Mouse (Mus musculus): ENCODE measurements around the gene Hebp1. TPM values are rescaled to one million over a fixed set of nuclear protein-coding genes. Genes with fewer than 3 reads are reported as not detected.

The Hebp1 gene
- polyA plus RNA-seq, 1 experiment from 2014 or later: 5.5 TPM

DNA sequence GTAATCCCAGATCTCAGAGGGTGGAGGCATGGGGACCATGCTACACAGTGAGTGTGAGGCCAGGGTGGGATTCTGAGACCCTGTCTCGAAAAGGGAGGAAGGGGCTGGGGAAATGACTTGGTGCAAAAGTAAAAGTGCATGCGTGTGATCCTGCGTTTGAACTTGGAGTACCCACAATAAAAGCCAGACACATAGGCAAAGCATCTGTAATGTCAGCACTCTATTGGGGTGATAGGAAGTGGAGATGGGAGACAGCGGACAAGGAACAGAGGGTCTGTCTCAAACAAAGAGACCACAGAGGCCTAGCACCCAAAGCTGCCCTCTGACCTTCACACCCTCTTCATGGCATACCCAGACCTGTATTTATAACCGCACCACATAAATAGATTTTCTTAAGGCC, 51.8 kb downstream of the Hebp1 start:
- no peak overlapping the region for H3K27ac ChIP-seq (ENCODE audit: low read length)
- H3K27me3 ChIP-seq (ENCODE audit: control insufficient read depth, insufficient read depth, low read depth, low read length): no peaks in the 10 kb centered on the region
- no peak for ATAC-seq
- WGBS: 91% methylated on average over 5 of the region's 5 CpGs
- H3K36me3 ChIP-seq (ENCODE audit: control insufficient read depth, insufficient read depth, low read length): no peaks in the 10 kb centered on the region
- H3K4me3 ChIP-seq (ENCODE audit: low read depth, low read length): no peak overlapping the region
- no peak overlapping the region for H3K4me2 ChIP-seq (ENCODE audit: low read length)
- H3K9me3 ChIP-seq (replicated peaks; ENCODE audit: control insufficient read depth, low read length, poor library complexity, severe bottlenecking): no peaks in the 10 kb centered on the region
- H3K9ac ChIP-seq (ENCODE audit: low read depth, low read length): no peak overlapping the region
- H3K4me1 ChIP-seq (ENCODE audit: control insufficient read depth, insufficient read depth, low read length): peaks cover 7% of the 10 kb centered on the region

- no peaks in the 10 kb centered on the region for H3K36me3 ChIP-seq (ENCODE audit: control insufficient read depth, insufficient read depth, low read length)
- H3K4me2 ChIP-seq (ENCODE audit: low read length): no peak overlapping the region
- peak; percentile 49 for ATAC-seq
- no peak overlapping the region for H3K9ac ChIP-seq (ENCODE audit: low read depth, low read length)
- 3% methylated on average over 3 of the region's 3 CpGs for WGBS
- H3K4me1 ChIP-seq (ENCODE audit: control insufficient read depth, insufficient read depth, low read length): peaks cover 7% of the 10 kb centered on the region
- no peaks in the 10 kb centered on the region for H3K9me3 ChIP-seq (replicated peaks; ENCODE audit: control insufficient read depth, low read length, poor library complexity, severe bottlenecking)
- H3K4me3 ChIP-seq (ENCODE audit: low read depth, low read length): no peak overlapping the region
- no peaks in the 10 kb centered on the region for H3K27me3 ChIP-seq (ENCODE audit: control insufficient read depth, insufficient read depth, low read depth, low read length)
- no peak overlapping the region for H3K27ac ChIP-seq (ENCODE audit: low read length)
These were observed 53.3 kb downstream of the Hebp1 start for GRCm38 (mm10) chr6:135144516-135144915.

DNA sequence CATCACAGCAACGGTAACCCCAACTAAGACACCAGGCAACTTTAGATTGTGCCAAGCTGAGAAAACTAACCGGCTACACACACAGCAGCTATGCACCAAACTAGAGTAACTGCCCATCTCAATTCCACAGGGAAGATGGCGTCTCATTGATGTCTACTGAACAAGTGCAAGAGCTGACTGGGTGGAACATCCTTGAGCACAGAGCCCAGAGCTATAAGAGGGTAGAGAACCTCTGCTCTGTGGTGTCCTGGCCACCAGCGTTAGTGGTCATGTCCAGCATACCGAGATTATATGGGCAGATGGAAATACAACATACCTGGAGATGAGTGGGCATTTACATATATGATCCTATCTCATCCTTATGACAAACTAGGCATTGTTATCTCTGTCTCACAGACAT, 54.7 kb downstream of the Hebp1 start:
- H3K27ac ChIP-seq (ENCODE audit: low read length): no peak overlapping the region
- peaks cover 7% of the 10 kb centered on the region for H3K4me1 ChIP-seq (ENCODE audit: control insufficient read depth, insufficient read depth, low read length)
- H3K9ac ChIP-seq (ENCODE audit: low read depth, low read length): no peak overlapping the region
- no peak overlapping the region for H3K4me2 ChIP-seq (ENCODE audit: low read length)
- ATAC-seq: no peak
- H3K9me3 ChIP-seq (replicated peaks; ENCODE audit: control insufficient read depth, low read length, poor library complexity, severe bottlenecking): no peaks in the 10 kb centered on the region
- WGBS: 96% methylated on average over 5 of the region's 5 CpGs
- H3K27me3 ChIP-seq (ENCODE audit: control insufficient read depth, insufficient read depth, low read depth, low read length): no peaks in the 10 kb centered on the region
- H3K36me3 ChIP-seq (ENCODE audit: control insufficient read depth, insufficient read depth, low read length): no peaks in the 10 kb centered on the region
- no peak overlapping the region for H3K4me3 ChIP-seq (ENCODE audit: low read depth, low read length)

DNA sequence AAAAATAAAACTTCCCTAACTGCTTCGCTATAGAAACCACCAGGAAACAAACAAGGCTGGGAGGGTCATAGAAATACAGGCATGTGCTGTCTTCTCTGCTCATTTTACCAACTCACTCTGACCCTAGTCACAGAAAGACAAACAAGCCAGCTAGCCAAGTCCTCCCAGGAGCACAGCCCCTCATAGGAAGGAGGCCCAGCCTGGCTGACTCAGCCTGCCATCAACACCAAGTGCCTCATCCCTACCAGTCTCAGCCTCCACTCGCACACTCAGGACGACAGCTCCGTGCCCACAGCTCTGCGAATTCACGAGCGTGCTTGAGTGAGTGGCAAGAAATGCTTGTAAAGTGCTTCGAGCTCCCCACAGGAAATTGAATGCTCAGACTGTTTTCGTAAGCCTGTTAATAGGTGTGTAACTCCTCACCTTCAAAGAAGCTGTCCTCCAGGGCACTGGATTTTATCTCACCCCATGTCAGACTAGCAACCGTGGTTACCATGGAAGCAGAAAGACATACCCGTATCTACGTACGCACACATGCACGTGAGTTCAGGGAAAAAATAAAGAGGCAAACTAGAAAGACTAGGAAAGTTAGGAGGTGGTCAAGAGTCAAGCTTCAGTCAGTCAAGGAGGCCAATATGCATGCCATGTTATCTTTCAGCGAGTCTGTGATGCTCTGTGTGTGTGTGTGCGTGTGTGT, 56.2 kb downstream of the Hebp1 start:
- Histone ChIP-seq H3K4me1 (ENCODE audit: control insufficient read depth, insufficient read depth, low read length) (peaks cover 9% of the 10 kb centered on the region), H3K9ac (ENCODE audit: low read depth, low read length) (no peak overlapping the region), H3K27ac (ENCODE audit: low read length) (no peak overlapping the region), H3K4me3 (ENCODE audit: low read depth, low read length) (no peak overlapping the region), H3K4me2 (ENCODE audit: low read length) (peak overlapping the region; percentile 10; the same call in 1 of the 2 replicates), H3K9me3 (replicated peaks; ENCODE audit: control insufficient read depth, low read length, poor library complexity, severe bottlenecking) (no peaks in the 10 kb centered on the region), H3K27me3 (ENCODE audit: control insufficient read depth, insufficient read depth, low read depth, low read length) (no peaks in the 10 kb centered on the region), H3K36me3 (ENCODE audit: control insufficient read depth, insufficient read depth, low read length) (no peaks in the 10 kb centered on the region)
- 0 out of 2 replicates have a peak, but pooled peaks have one; percentile 34 for ATAC-seq
- WGBS: 56% methylated on average over 16 of the region's 16 CpGs

DNA sequence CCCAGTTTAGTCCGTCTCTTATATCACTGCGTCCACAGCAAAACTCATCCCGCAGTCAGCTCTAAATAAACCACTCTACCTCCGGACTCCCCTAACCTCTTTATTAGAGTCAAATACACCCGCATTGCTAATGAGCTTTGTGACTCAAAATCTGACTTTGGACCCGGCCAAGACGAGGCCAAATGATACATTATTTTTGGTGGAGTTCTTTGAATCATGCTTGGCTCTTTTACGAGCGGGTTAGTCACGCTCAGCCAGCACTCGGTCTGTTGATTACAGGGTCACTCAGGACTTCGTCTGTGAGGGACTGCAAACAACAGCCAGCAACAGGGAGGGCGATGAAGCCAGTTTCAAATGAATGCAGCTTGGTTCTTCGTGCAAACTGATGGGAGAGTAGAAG, 59.1 kb downstream of the Hebp1 start:
- peaks cover 11% of the 10 kb centered on the region for H3K4me1 ChIP-seq (ENCODE audit: control insufficient read depth, insufficient read depth, low read length)
- 57% methylated on average over 14 of the region's 14 CpGs for WGBS
- ATAC-seq: no peak
- H3K36me3 ChIP-seq (ENCODE audit: control insufficient read depth, insufficient read depth, low read length): no peaks in the 10 kb centered on the region
- H3K27ac ChIP-seq (ENCODE audit: low read length): no peak overlapping the region
- H3K4me3 ChIP-seq (ENCODE audit: low read depth, low read length): no peak overlapping the region
- H3K9ac ChIP-seq (ENCODE audit: low read depth, low read length): no peak overlapping the region
- no peaks in the 10 kb centered on the region for H3K27me3 ChIP-seq (ENCODE audit: control insufficient read depth, insufficient read depth, low read depth, low read length)
- no peaks in the 10 kb centered on the region for H3K9me3 ChIP-seq (replicated peaks; ENCODE audit: control insufficient read depth, low read length, poor library complexity, severe bottlenecking)
- no peak overlapping the region for H3K4me2 ChIP-seq (ENCODE audit: low read length)

- Histone ChIP-seq H3K4me3 (ENCODE audit: low read depth, low read length) (no peak overlapping the region), H3K4me1 (ENCODE audit: control insufficient read depth, insufficient read depth, low read length) (peaks cover 11% of the 10 kb centered on the region), H3K27me3 (ENCODE audit: control insufficient read depth, insufficient read depth, low read depth, low read length) (no peaks in the 10 kb centered on the region), H3K27ac (ENCODE audit: low read length) (no peak overlapping the region), H3K4me2 (ENCODE audit: low read length) (no peak overlapping the region), H3K36me3 (ENCODE audit: control insufficient read depth, insufficient read depth, low read length) (no peaks in the 10 kb centered on the region), H3K9me3 (replicated peaks; ENCODE audit: control insufficient read depth, low read length, poor library complexity, severe bottlenecking) (no peaks in the 10 kb centered on the region), H3K9ac (ENCODE audit: low read depth, low read length) (no peak overlapping the region)
- ATAC-seq: no peak
- 79% methylated on average over 7 of the region's 7 CpGs for WGBS
These were observed 59.6 kb downstream of the Hebp1 start for GRCm38 (mm10) chr6:135138207-135138606.

GRCm38 (mm10) chr6:135137736-135138135, 60.1 kb downstream of the Hebp1 start:
- whole genome bisulfite sequencing: 90% methylated on average over 9 of the region's 9 CpGs
- H3K9me3 ChIP-seq (replicated peaks; ENCODE audit: control insufficient read depth, low read length, poor library complexity, severe bottlenecking): no peaks in the 10 kb centered on the region
- peaks cover 11% of the 10 kb centered on the region for H3K4me1 ChIP-seq (ENCODE audit: control insufficient read depth, insufficient read depth, low read length)
- no peaks in the 10 kb centered on the region for H3K27me3 ChIP-seq (ENCODE audit: control insufficient read depth, insufficient read depth, low read depth, low read length)
- H3K4me2 ChIP-seq (ENCODE audit: low read length): no peak overlapping the region
- H3K36me3 ChIP-seq (ENCODE audit: control insufficient read depth, insufficient read depth, low read length): no peaks in the 10 kb centered on the region
- no peak for ATAC-seq
- H3K4me3 ChIP-seq (ENCODE audit: low read depth, low read length): no peak overlapping the region
- H3K27ac ChIP-seq (ENCODE audit: low read length): no peak overlapping the region
- no peak overlapping the region for H3K9ac ChIP-seq (ENCODE audit: low read depth, low read length)

GRCm38 (mm10) chr6:135136439-135137161, 61.2 kb downstream of the Hebp1 start:
- H3K4me2 ChIP-seq (ENCODE audit: low read length): no peak overlapping the region
- 36% methylated on average over 11 of the region's 11 CpGs for WGBS
- no peak for ATAC-seq

GRCm38 (mm10) chr6:135135735-135136134, 62.1 kb downstream of the Hebp1 start:
- H3K27me3 ChIP-seq (ENCODE audit: control insufficient read depth, insufficient read depth, low read depth, low read length): no peaks in the 10 kb centered on the region
- H3K4me2 ChIP-seq (ENCODE audit: low read length): no peak overlapping the region
- WGBS: 81% methylated on average over 4 of the region's 4 CpGs

More at GRCm38 (mm10) chr6:135136439-135137161, 61.2 kb downstream of the Hebp1 start:
- Histone ChIP-seq H3K27me3 (ENCODE audit: control insufficient read depth, insufficient read depth, low read depth, low read length) (no peaks in the 10 kb centered on the region), H3K4me1 (ENCODE audit: control insufficient read depth, insufficient read depth, low read length) (peaks cover 9% of the 10 kb centered on the region), H3K9me3 (replicated peaks; ENCODE audit: control insufficient read depth, low read length, poor library complexity, severe bottlenecking) (no peaks in the 10 kb centered on the region), H3K36me3 (ENCODE audit: control insufficient read depth, insufficient read depth, low read length) (no peaks in the 10 kb centered on the region), H3K4me3 (ENCODE audit: low read depth, low read length) (no peak overlapping the region), H3K9ac (ENCODE audit: low read depth, low read length) (no peak overlapping the region), H3K27ac (ENCODE audit: low read length) (no peak overlapping the region)

More at GRCm38 (mm10) chr6:135135735-135136134, 62.1 kb downstream of the Hebp1 start:
- ATAC-seq: no peak
- no peaks in the 10 kb centered on the region for H3K9me3 ChIP-seq (replicated peaks; ENCODE audit: control insufficient read depth, low read length, poor library complexity, severe bottlenecking)
- H3K36me3 ChIP-seq (ENCODE audit: control insufficient read depth, insufficient read depth, low read length): no peaks in the 10 kb centered on the region
- H3K9ac ChIP-seq (ENCODE audit: low read depth, low read length): no peak overlapping the region
- H3K4me1 ChIP-seq (ENCODE audit: control insufficient read depth, insufficient read depth, low read length): peaks cover 4% of the 10 kb centered on the region; the same call in 1 of the 2 replicates
- H3K4me3 ChIP-seq (ENCODE audit: low read depth, low read length): no peak overlapping the region
- H3K27ac ChIP-seq (ENCODE audit: low read length): no peak overlapping the region
